Comparison of ENCODE assay signal across 11 mouse cellular contexts in the genomic region with DNA sequence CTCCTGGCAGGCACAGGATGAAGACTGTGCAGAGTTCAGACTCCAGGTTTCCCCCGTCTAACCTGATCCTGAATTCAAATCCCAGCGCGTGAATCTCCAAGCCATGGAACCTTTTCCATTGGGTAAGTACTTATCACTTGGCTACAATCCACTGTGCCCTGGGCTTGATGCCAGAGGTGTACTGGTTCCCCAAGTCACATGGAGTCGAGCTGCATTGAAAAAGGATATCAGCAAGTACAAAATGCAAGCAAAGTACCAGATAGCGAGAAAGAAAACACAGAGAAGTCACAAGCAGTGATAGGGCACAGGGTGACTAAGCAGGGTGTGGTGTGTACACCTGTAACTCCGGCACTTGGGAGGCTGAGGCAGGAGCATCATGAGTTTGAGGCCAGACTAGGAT. TPM values are rescaled to one million over a fixed set of nuclear protein-coding genes. Genes with fewer than 3 reads are reported as not detected.
A peak's percentile ranks its signal among the peaks of the same experiment; 100 is the strongest.
DNase-seq lines count a peak whose midpoint lies in the region; ATAC-seq and TF ChIP-seq lines count a peak whose summit lies in the region.
"Had no signal": no experiment of that assay in that cellular context is flagged by ENCODE, and none has a peak within 500 bp of the region (broad histone marks: within the 10 kb centered on the region; RNA-seq: fewer than 3 reads in every experiment).

No protein-coding gene starts in this region.

- H3K9me3 ChIP-seq in liver, embryonic 13.5 days (replicated peaks): no peaks in the 10 kb centered on the region
- no peaks in the 10 kb centered on the region for H3K9me3 ChIP-seq in liver, embryonic 12.5 days (replicated peaks)
- no peaks in the 10 kb centered on the region for H3K9me3 ChIP-seq in kidney, embryonic 15.5 days (replicated peaks)
- no peaks in the 10 kb centered on the region for H3K9me3 ChIP-seq in stomach, embryonic 16.5 days (replicated peaks; ENCODE audit: control insufficient read depth, low read length)
- H3K9me3 ChIP-seq: midbrain, embryonic 13.5 days had no signal

- DNase-seq in liver, embryonic 13.5 days: no peak
- peak; percentile 65 to 68 for DNase-seq in heart, adult 2 months
- DNase-seq in gastrocnemius, postnatal 4 days (ENCODE audit: low spot score in 2 of 2): no peak
- DNase-seq in gastrocnemius, adult 8-10 months (ENCODE audit: low spot score in 2 of 2): no peak
- no peak for DNase-seq in spleen, postnatal 14 days (ENCODE audit: low spot score in 2 of 2)
- DNase-seq: layer of hippocampus, adult 9-11 months; right cerebral cortex, postnatal 4 days had no signal

- H3K79me2 ChIP-seq in heart, adult 2 months (replicated peaks; ENCODE audit: control insufficient read depth, insufficient read depth, low read length): no peaks in the 10 kb centered on the region

- H3K36me3 ChIP-seq in liver, embryonic 13.5 days: no peaks in the 10 kb centered on the region
- no peaks in the 10 kb centered on the region for H3K36me3 ChIP-seq in liver, embryonic 12.5 days
- H3K36me3 ChIP-seq in heart, adult 2 months (ENCODE audit: control insufficient read depth, insufficient read depth, low read length): peaks cover 4% of the 10 kb centered on the region; the same call in 1 of the 2 replicates
- H3K36me3 ChIP-seq in kidney, embryonic 15.5 days: peaks cover 4% of the 10 kb centered on the region; the same call in 1 of the 2 replicates
- H3K36me3 ChIP-seq in stomach, embryonic 16.5 days (ENCODE audit: control insufficient read depth, insufficient read depth, low read length): 0 out of 2 replicates have a peak, but pooled peaks cover 4% of the 10 kb centered on the region
- H3K36me3 ChIP-seq: midbrain, embryonic 13.5 days had no signal

- H3K4me1 ChIP-seq in liver, embryonic 13.5 days (replicated peaks): peaks cover 23% of the 10 kb centered on the region
- peaks cover 6% of the 10 kb centered on the region; the same call in 1 of the 2 replicates for H3K4me1 ChIP-seq in liver, embryonic 12.5 days
- H3K4me1 ChIP-seq in heart, adult 2 months (ENCODE audit: control insufficient read depth, insufficient read depth, low read length): peaks cover 12% of the 10 kb centered on the region
- peaks cover 34% of the 10 kb centered on the region for H3K4me1 ChIP-seq in kidney, embryonic 15.5 days
- H3K4me1 ChIP-seq in stomach, embryonic 16.5 days (ENCODE audit: control insufficient read depth, insufficient read depth, low read length): peaks cover 18% of the 10 kb centered on the region
- H3K4me1 ChIP-seq: midbrain, embryonic 13.5 days had no signal

- no peak for TF ChIP-seq CTCF in heart, adult 2 months (IDR thresholded peaks at IDR 0.05)

- intact Hi-C loops in heart, adult 2 months (cut with DNase I): no loop called here

- no peak overlapping the region for H3K27ac ChIP-seq in liver, embryonic 13.5 days
- no peak overlapping the region for H3K27ac ChIP-seq in liver, embryonic 12.5 days
- peak overlapping the region; percentile 49 for H3K27ac ChIP-seq in heart, adult 2 months
- H3K27ac ChIP-seq in kidney, embryonic 15.5 days: peak overlapping the region; percentile 89
- H3K27ac ChIP-seq in stomach, embryonic 16.5 days (ENCODE audit: low read length): peak overlapping the region; percentile 66; the same call in 1 of the 2 replicates
- H3K27ac ChIP-seq: midbrain, embryonic 13.5 days had no signal

- WGBS in liver, embryonic 13.5 days (ENCODE audit: insufficient replicate concordance): 60% methylated on average over 6 of the region's 6 CpGs
- WGBS in liver, embryonic 12.5 days (ENCODE audit: insufficient replicate concordance): 65% methylated on average over 6 of the region's 6 CpGs
- WGBS in heart, adult 2 months: 38% methylated on average over 6 of the region's 6 CpGs
- WGBS in kidney, embryonic 15.5 days: 82% methylated on average over 6 of the region's 6 CpGs
- 65% methylated on average over 6 of the region's 6 CpGs for WGBS in stomach, embryonic 16.5 days

- no peaks in the 10 kb centered on the region for H3K27me3 ChIP-seq in liver, embryonic 13.5 days
- H3K27me3 ChIP-seq in liver, embryonic 12.5 days (replicated peaks): no peaks in the 10 kb centered on the region
- no peaks in the 10 kb centered on the region for H3K27me3 ChIP-seq in heart, adult 2 months (ENCODE audit: control insufficient read depth, insufficient read depth, low read length)
- H3K27me3 ChIP-seq in kidney, embryonic 15.5 days: no peaks in the 10 kb centered on the region
- no peaks in the 10 kb centered on the region for H3K27me3 ChIP-seq in stomach, embryonic 16.5 days (ENCODE audit: control insufficient read depth, insufficient read depth, low read length)
- H3K27me3 ChIP-seq: midbrain, embryonic 13.5 days had no signal

- TF ChIP-seq POLR2A in heart, adult 2 months (IDR thresholded peaks at IDR 0.05; ENCODE audit: insufficient read depth, low read depth, low read length): no peak

- TF ChIP-seq EP300 in heart, adult 2 months (IDR thresholded peaks at IDR 0.05; ENCODE audit: insufficient read depth, low read depth, low read length): no peak

- H3K4me2 ChIP-seq in liver, embryonic 13.5 days: no peak overlapping the region
- no peak overlapping the region for H3K4me2 ChIP-seq in liver, embryonic 12.5 days
- no peak overlapping the region for H3K4me2 ChIP-seq in kidney, embryonic 15.5 days
- H3K4me2 ChIP-seq in stomach, embryonic 16.5 days (ENCODE audit: low read depth, low read length): no peak overlapping the region
- H3K4me2 ChIP-seq: midbrain, embryonic 13.5 days had no signal

- no peak overlapping the region for H3K4me3 ChIP-seq in liver, embryonic 13.5 days (replicated peaks)
- H3K4me3 ChIP-seq in liver, embryonic 12.5 days: no peak overlapping the region
- no peak overlapping the region for H3K4me3 ChIP-seq in heart, adult 2 months
- H3K4me3 ChIP-seq in kidney, embryonic 15.5 days (replicated peaks): no peak overlapping the region
- no peak overlapping the region for H3K4me3 ChIP-seq in stomach, embryonic 16.5 days (replicated peaks; ENCODE audit: low read length)
- H3K4me3 ChIP-seq: midbrain, embryonic 13.5 days had no signal

- no peak overlapping the region for H3K9ac ChIP-seq in liver, embryonic 13.5 days
- no peak overlapping the region for H3K9ac ChIP-seq in liver, embryonic 12.5 days
- H3K9ac ChIP-seq in heart, adult 2 months (ENCODE audit: low read depth, low read length): no peak overlapping the region
- no peak overlapping the region for H3K9ac ChIP-seq in kidney, embryonic 15.5 days
- H3K9ac ChIP-seq in stomach, embryonic 16.5 days (ENCODE audit: low read length): no peak overlapping the region
- H3K9ac ChIP-seq: midbrain, embryonic 13.5 days had no signal

- 0 out of 2 replicates have a peak, but pooled peaks have one; percentile 20 for ATAC-seq in liver, embryonic 13.5 days (ENCODE audit: low read depth)
- ATAC-seq in liver, embryonic 12.5 days: no peak
- ATAC-seq in kidney, embryonic 15.5 days (replicated peaks; ENCODE audit: low FRiP score): no peak
- peak; percentile 71 for ATAC-seq in stomach, embryonic 16.5 days (ENCODE audit: insufficient read depth, low FRiP score)
- ATAC-seq: midbrain, embryonic 13.5 days had no signal

RNA-seq across cellular contexts. Expression of a gene that starts 14.9 kb away (rescaled TPM):
- 9.2 and 9.7 TPM in 2 replicates for polyA plus RNA-seq in liver, embryonic 13.5 days (2015; fragmentation: Nextera tagmentation; extraction: Ambion mirVana)
- polyA plus RNA-seq in liver, embryonic 12.5 days (2016; fragmentation: Nextera tagmentation; extraction: Ambion mirVana): 14.9 and 15.3 TPM in 2 replicates
- 10 to 100 TPM; 61.8 to 68.1 TPM for total RNA-seq in heart, adult 2 months (2021)
- 18.8 and 33.4 TPM in 2 replicates for polyA plus RNA-seq in heart, adult 2 months (2012; rRNA removed)
- polyA plus RNA-seq in kidney, embryonic 15.5 days (2015; fragmentation: Nextera tagmentation; extraction: Ambion mirVana): 85.2 and 86.1 TPM in 2 replicates
- polyA plus RNA-seq in stomach, embryonic 16.5 days (2015; fragmentation: Nextera tagmentation; extraction: Ambion mirVana): 68.4 and 72.0 TPM in 2 replicates
- 100 to 1,000 TPM in 1 of 2 experiments, 10 to 100 TPM in 1; 95.1 to 101 TPM for total RNA-seq in gastrocnemius, postnatal 4 days (2021)
- 10 to 100 TPM; 17.2 to 23.0 (median 20.2) TPM for total RNA-seq in gastrocnemius, adult 8-10 months (2022)

Comparison
In these comparisons a context has a peak if more than half of its experiments do, and no peak if none do; other contexts are left out.
1. ATAC-seq: peak in liver, embryonic 13.5 days (single experiment) and stomach, embryonic 16.5 days (single experiment); none in liver, embryonic 12.5 days (single experiment) and kidney, embryonic 15.5 days (single experiment).
2. DNase-seq: peak in heart, adult 2 months (2 of 2); none in liver, embryonic 13.5 days (single experiment), gastrocnemius, postnatal 4 days (0 of 2), gastrocnemius, adult 8-10 months (0 of 2) and spleen, postnatal 14 days (0 of 2).
3. H3K27ac ChIP-seq: peak in heart, adult 2 months (single experiment), kidney, embryonic 15.5 days (single experiment) and stomach, embryonic 16.5 days (single experiment); none in liver, embryonic 13.5 days (single experiment) and liver, embryonic 12.5 days (single experiment).